Mouse (Mus musculus) ES-E14 (cell line): ENCODE results near the gene 4932438A13Rik.

ENCODE experiments used
- CHD2 ChIP-seq: IDR thresholded peaks from 2 replicates; pipeline ENCODE4 v1.6.1; 2014; ENCODE audit warnings: mild to moderate bottlenecking, low read depth, low read length, inconsistent platforms
- MAFK ChIP-seq: IDR thresholded peaks from 2 replicates; pipeline ENCODE4 v1.6.1; 2014; ENCODE audit warnings: mild to moderate bottlenecking, low read depth, low read length, inconsistent platforms; ENCODE audit not compliant: insufficient read depth
- ZC3H11A ChIP-seq: IDR thresholded peaks from 2 replicates; pipeline ENCODE4 v1.6.1; 2012; ENCODE audit warnings: low read depth, mild to moderate bottlenecking, inconsistent platforms, low read length, borderline replicate concordance
- ZNF384 ChIP-seq: IDR thresholded peaks from 2 replicates; pipeline ENCODE4 v1.6.1; 2012; ENCODE audit warnings: low read depth, low read length, inconsistent platforms

DNA sequence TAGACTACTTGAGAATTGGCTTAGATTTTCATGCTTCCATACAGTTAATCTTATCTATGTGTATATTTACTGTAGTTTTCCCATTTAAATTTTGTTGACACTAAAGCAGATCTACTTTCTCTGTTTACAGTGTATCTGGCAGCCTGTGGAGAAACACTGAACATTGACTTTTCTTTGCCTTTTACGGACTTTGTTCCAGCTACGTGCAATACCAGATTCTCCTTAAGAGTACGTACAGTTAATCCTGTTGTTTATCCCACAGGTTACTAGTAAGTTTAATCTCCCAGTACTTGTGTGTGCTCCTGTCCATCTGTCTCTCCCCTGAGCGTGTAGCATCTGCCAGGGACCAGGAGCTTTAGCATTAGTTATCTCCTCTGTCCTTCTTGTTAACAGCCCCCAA, 55.4 kb downstream of the 4932438A13Rik start:
- no peak for TF ChIP-seq CHD2
- no peak for TF ChIP-seq ZNF384
- TF ChIP-seq ZC3H11A: no peak
- TF ChIP-seq MAFK: no peak
